Mouse (Mus musculus) liver, postnatal 0 days (tissue): Measurements from ENCODE around the gene Bmp4.

Experiments
- CTCF ChIP-seq: sonication (generic); IDR thresholded peaks from 2 replicates; pipeline ENCODE4 v1.5.1; 2016; ENCODE audit warnings: antibody characterized with exemption, low read depth
- EP300 ChIP-seq: IDR thresholded peaks from 2 replicates; pipeline ENCODE4 v1.6.1; 2016; ENCODE audit warnings: antibody characterized with exemption, low read depth, mild to moderate bottlenecking

- TF ChIP-seq CTCF = no peak
- no peak for TF ChIP-seq EP300
These were observed 32.8 kb downstream of the Bmp4 start for GRCm38 (mm10) chr14:46357696-46358095.
